Mouse (Mus musculus) bone marrow, adult 2 months (tissue): Measurements from ENCODE around the gene Cfap70.

Source experiments
- CTCF ChIP-seq: fragments of 200-500 bp; IDR thresholded peaks from 2 replicates; pipeline ENCODE4 v1.5.1; 2011; ENCODE audit warnings: low read length, control low read depth; ENCODE audit not compliant: control insufficient read depth, insufficient read depth
- POLR2A ChIP-seq: fragments of 200-500 bp; IDR thresholded peaks from 2 replicates; pipeline ENCODE4 v1.6.1; 2011; ENCODE audit warnings: low read depth, mild to moderate bottlenecking, control low read depth, low read length, borderline replicate concordance; ENCODE audit not compliant: control insufficient read depth

- TF ChIP-seq CTCF: no peak
- TF ChIP-seq POLR2A: no peak
Observed at GRCm38 (mm10) chr14:20379753-20380430, 72.1 kb downstream of the Cfap70 start.
